Mouse (Mus musculus) midbrain, embryonic 16.5 days (tissue): ENCODE results near the gene Ubac2. TPM values are rescaled to one million over a fixed set of nuclear protein-coding genes. Genes with fewer than 3 reads are reported as not detected.

Experiments used
- ATAC-seq: fragments of 200-750 bp; cut with Nextera tagmentation; 2 replicates; pipeline ENCODE4 v1.8.0; 2017; ENCODE audit warnings: moderate TSS enrichment
- H3K27ac ChIP-seq: fragments of 300-500 bp; sonication (generic); 2 replicates; pipeline ENCODE4 v1.5.1; 2014; ENCODE audit warnings: mild to moderate bottlenecking, low read length, mixed read lengths
- H3K27me3 ChIP-seq: fragments of 300-500 bp; sonication (generic); 2 replicates; pipeline ENCODE4 v1.6.1; 2014; ENCODE audit warnings: low read depth, low read length, mixed read lengths; ENCODE audit not compliant: control insufficient read depth, insufficient read depth
- H3K36me3 ChIP-seq: fragments of 300-500 bp; sonication (generic); 2 replicates; pipeline ENCODE4 v1.6.1; 2014; ENCODE audit warnings: mild to moderate bottlenecking, low read length, moderate library complexity, mixed read lengths; ENCODE audit not compliant: control insufficient read depth, insufficient read depth
- H3K4me1 ChIP-seq: fragments of 300-500 bp; sonication (generic); 2 replicates; pipeline ENCODE4 v1.6.1; 2014; ENCODE audit warnings: mild to moderate bottlenecking, low read length, mixed read lengths; ENCODE audit not compliant: control insufficient read depth, insufficient read depth
- H3K4me2 ChIP-seq: fragments of 300-500 bp; sonication (generic); 2 replicates; pipeline ENCODE4 v1.6.1; 2014; ENCODE audit warnings: mild to moderate bottlenecking, low read length, mixed read lengths
- H3K4me3 ChIP-seq: fragments of 300-500 bp; sonication (generic); 2 replicates; pipeline ENCODE4 v1.5.1; 2014; ENCODE audit warnings: low read depth, mild to moderate bottlenecking, low read length, moderate library complexity, mixed read lengths
- H3K9ac ChIP-seq: fragments of 300-500 bp; sonication (generic); 2 replicates; pipeline ENCODE4 v1.6.1; 2014; ENCODE audit warnings: low read depth, low read length, mixed read lengths
- H3K9me3 ChIP-seq: fragments of 300-500 bp; sonication (generic); replicated peaks from 2 replicates; pipeline ENCODE4 v1.6.1; 2014; ENCODE audit warnings: mild to moderate bottlenecking, low read length, mixed read lengths; ENCODE audit not compliant: control insufficient read depth, poor library complexity, severe bottlenecking
- WGBS: fragments of 180-500 bp; shearing (Covaris S2); extraction: QIAGEN DNeasy Blood & Tissue Kit; methylation state at CpG from one replicate; pipeline ENCODE4 v1.1.7; 2014; 5-methylcytosine and 5-hydroxymethylcytosine counted together
- polyA plus RNA-seq: library from polyadenylated mRNA; unstranded; fragments of >200 nt; fragmentation: Nextera tagmentation; extraction: Ambion mirVana; gene quantifications from 2 replicates; pipeline ENCODE4 v1.2.1, GENCODE M21; 2015

Ubac2 gene
- polyA plus RNA-seq, 1 experiment from 2014 or later = 48.5 TPM

DNA sequence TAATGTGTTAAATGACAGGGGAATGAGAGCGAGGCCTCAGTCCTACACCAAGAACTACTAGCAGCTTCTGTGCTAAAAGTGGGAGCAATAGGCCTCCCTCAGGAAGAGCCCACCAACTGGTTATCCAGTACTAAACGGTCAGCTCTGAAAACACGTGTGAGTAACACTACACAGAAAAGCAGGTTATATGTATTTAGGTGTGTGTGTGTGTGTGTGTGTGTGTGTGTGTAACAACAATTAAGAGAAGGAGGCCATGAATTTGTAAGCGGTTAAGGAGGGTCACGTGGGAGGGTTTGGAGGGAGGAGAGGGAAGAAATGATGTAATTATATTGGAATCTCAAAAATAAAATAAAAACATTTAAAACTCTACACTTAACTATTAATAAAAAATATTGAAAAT is 36.7 kb downstream of the Ubac2 start:
- 92% methylated on average over 5 of the region's 5 CpGs for WGBS
- H3K27ac ChIP-seq = no peak overlapping the region
- no peaks in the 10 kb centered on the region for H3K9me3 ChIP-seq
- H3K4me2 ChIP-seq = no peak overlapping the region
- peaks cover 15% of the 10 kb centered on the region; the same call in 1 of the 2 replicates for H3K36me3 ChIP-seq
- no peaks in the 10 kb centered on the region for H3K27me3 ChIP-seq
- H3K9ac ChIP-seq = no peak overlapping the region
- no peak overlapping the region for H3K4me3 ChIP-seq
- H3K4me1 ChIP-seq = no peaks in the 10 kb centered on the region
- ATAC-seq = no peak

GRCm38 (mm10) chr14:121915621-121916020 is 37.2 kb downstream of the Ubac2 start, which contains the start of gene Gpr18:
Gene Gpr18, minus strand, starts transcription at chr14:121915781.
- Histone ChIP-seq H3K9ac (no peak within 1 kb of the TSS), H3K4me1 (no peaks in the 10 kb centered on the region), H3K27me3 (no peaks in the 10 kb centered on the region), H3K4me3 (no peak within 1 kb of the TSS), H3K36me3 (peaks cover 15% of the 10 kb centered on the region; the same call in 1 of the 2 replicates), H3K27ac (no peak within 1 kb of the TSS), H3K9me3 (no peaks in the 10 kb centered on the region), H3K4me2 (no peak within 1 kb of the TSS)
- WGBS = 82% methylated on average over 8 of the region's 8 CpGs
- ATAC-seq = no peak

DNA sequence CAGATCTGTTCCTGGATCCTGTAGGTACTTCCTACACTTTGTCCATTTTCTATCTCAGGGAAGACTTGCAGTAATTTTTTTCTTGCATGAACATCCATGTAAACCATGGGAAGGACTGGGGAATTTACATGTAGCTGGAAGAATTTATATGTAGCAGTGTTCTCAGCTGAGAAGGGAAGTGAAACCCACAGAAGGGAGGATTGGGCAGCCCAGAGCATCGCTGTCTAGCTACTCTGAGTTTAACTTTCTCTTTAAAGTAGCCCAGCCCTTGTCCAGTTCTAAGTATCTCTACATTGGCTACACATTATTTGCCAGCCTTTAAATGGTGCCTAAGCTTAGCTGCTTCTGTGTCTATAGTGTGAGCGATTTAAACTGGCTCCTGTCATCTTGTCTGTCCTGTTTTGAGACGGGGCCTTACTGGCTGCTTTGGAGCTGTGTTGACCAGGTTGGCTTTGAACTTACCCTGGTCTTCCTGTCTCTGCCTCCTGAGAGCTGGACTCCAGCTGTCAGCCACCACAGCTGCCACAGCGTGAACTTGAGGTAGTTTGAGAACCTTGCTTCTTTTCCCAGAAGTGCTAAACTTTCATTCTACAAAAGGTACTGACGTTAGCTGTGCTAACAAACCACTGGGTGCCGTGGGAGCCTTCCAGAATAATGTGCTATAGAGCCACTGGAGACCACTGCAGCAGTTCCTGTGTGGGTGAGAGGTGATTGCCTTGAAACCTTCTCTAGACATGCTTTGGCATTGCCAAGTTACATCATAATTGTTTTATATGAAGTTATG is 38.1 kb downstream of the Ubac2 start:
- no peaks in the 10 kb centered on the region for H3K27me3 ChIP-seq
- ATAC-seq = no peak
- H3K9ac ChIP-seq = no peak overlapping the region
- H3K27ac ChIP-seq = no peak overlapping the region
- H3K9me3 ChIP-seq = no peaks in the 10 kb centered on the region
- no peaks in the 10 kb centered on the region for H3K4me1 ChIP-seq
- WGBS = 91% methylated on average over 6 of the region's 6 CpGs
- H3K36me3 ChIP-seq = peaks cover 12% of the 10 kb centered on the region; the same call in 1 of the 2 replicates
- H3K4me2 ChIP-seq = no peak overlapping the region
- H3K4me3 ChIP-seq = no peak overlapping the region

GRCm38 (mm10) chr14:121918266-121918665 is 39.8 kb downstream of the Ubac2 start:
- no peak for ATAC-seq
- H3K27ac ChIP-seq = no peak overlapping the region
- H3K4me3 ChIP-seq = no peak overlapping the region
- peaks cover 6% of the 10 kb centered on the region; the same call in 1 of the 2 replicates for H3K36me3 ChIP-seq
- H3K4me1 ChIP-seq = no peaks in the 10 kb centered on the region
- H3K27me3 ChIP-seq = no peaks in the 10 kb centered on the region
- no peaks in the 10 kb centered on the region for H3K9me3 ChIP-seq
- no peak overlapping the region for H3K4me2 ChIP-seq
- 63% methylated on average over 3 of the region's 3 CpGs for WGBS
- H3K9ac ChIP-seq = no peak overlapping the region

DNA sequence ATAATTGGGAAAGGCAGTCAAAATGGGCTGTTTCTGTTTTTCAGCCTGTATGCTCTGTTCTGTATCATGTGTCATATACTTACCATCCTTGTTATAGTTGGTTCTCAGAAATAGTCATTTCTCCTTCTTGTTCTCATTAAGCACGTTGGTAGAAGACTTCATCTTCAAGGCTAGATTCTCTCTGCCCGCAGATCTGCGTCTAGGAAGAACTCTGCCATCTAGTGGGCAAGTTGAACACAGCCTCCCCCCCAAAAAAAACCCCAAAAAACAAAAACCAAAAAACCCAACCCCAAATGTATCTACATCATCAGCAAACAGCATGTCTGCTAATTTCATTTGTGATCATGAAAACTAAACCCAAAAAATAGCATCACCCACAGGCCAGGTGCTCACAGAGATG is 41.3 kb downstream of the Ubac2 start:
- ATAC-seq = no peak
- no peak overlapping the region for H3K4me3 ChIP-seq
- no peaks in the 10 kb centered on the region for H3K4me1 ChIP-seq
- H3K36me3 ChIP-seq = peaks cover 6% of the 10 kb centered on the region; the same call in 1 of the 2 replicates
- H3K27me3 ChIP-seq = no peaks in the 10 kb centered on the region
- no peak overlapping the region for H3K4me2 ChIP-seq
- H3K27ac ChIP-seq = no peak overlapping the region
- 36% methylated on average over 3 of the region's 3 CpGs for WGBS
- H3K9me3 ChIP-seq = no peaks in the 10 kb centered on the region
- no peak overlapping the region for H3K9ac ChIP-seq

- Histone ChIP-seq H3K27ac (no peak overlapping the region), H3K27me3 (no peaks in the 10 kb centered on the region), H3K4me1 (no peaks in the 10 kb centered on the region), H3K4me3 (no peak overlapping the region), H3K9me3 (no peaks in the 10 kb centered on the region), H3K9ac (no peak overlapping the region), H3K4me2 (no peak overlapping the region), H3K36me3 (peaks cover 6% of the 10 kb centered on the region; the same call in 1 of the 2 replicates)
- WGBS = 80% methylated on average over 12 of the region's 12 CpGs
- no peak for ATAC-seq
Observed at GRCm38 (mm10) chr14:121920511-121921124, 42.2 kb downstream of the Ubac2 start.

DNA sequence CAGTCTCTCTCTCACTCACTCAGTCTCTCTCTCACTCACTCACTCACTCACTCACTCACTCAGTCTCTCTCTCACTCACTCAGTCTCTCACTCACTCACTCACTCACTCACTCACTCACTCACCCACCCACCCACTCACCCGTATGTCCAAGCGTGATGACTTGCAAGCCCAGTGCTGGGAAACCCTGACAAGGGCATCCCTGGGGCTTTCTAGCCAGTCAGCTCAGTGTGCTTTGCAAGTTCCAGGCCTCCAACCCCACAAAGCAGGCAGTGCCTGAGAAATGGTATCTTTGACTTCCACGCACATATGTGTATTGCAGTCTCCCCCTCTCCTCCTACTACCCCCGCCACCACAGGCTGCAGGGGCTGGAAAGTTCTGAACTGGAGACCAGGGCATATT is 43.6 kb downstream of the Ubac2 start:
- Histone ChIP-seq H3K4me1 (no peaks in the 10 kb centered on the region), H3K27ac (no peak overlapping the region), H3K4me2 (no peak overlapping the region), H3K4me3 (no peak overlapping the region), H3K36me3 (peaks cover under 1% of the 10 kb centered on the region; the same call in 1 of the 2 replicates), H3K27me3 (no peaks in the 10 kb centered on the region), H3K9me3 (no peaks in the 10 kb centered on the region), H3K9ac (no peak overlapping the region)
- no peak for ATAC-seq
- WGBS = 93% methylated on average over 4 of the region's 4 CpGs

GRCm38 (mm10) chr14:121922731-121923130 is 44.3 kb downstream of the Ubac2 start:
- no peaks in the 10 kb centered on the region for H3K9me3 ChIP-seq
- no peak overlapping the region for H3K27ac ChIP-seq
- no peaks in the 10 kb centered on the region for H3K36me3 ChIP-seq
- H3K4me3 ChIP-seq = no peak overlapping the region
- H3K9ac ChIP-seq = no peak overlapping the region
- no peak overlapping the region for H3K4me2 ChIP-seq
- WGBS = 89% methylated on average over 4 of the region's 4 CpGs
- no peaks in the 10 kb centered on the region for H3K4me1 ChIP-seq
- no peaks in the 10 kb centered on the region for H3K27me3 ChIP-seq
- ATAC-seq = no peak

- no peak overlapping the region for H3K27ac ChIP-seq
- H3K9ac ChIP-seq = no peak overlapping the region
- no peak overlapping the region for H3K4me3 ChIP-seq
- H3K4me1 ChIP-seq = no peaks in the 10 kb centered on the region
- H3K4me2 ChIP-seq = no peak overlapping the region
- WGBS = 83% methylated on average over 6 of the region's 6 CpGs
- H3K36me3 ChIP-seq = no peaks in the 10 kb centered on the region
- no peak for ATAC-seq
- no peaks in the 10 kb centered on the region for H3K27me3 ChIP-seq
- H3K9me3 ChIP-seq = no peaks in the 10 kb centered on the region
Observed at GRCm38 (mm10) chr14:121924876-121925275, 46.5 kb downstream of the Ubac2 start.
